In genomic region chr11:116306126-116306982, GRCm38 (mm10) we compare ENCODE assay signal across 8 mouse cellular contexts. TPM values are rescaled to one million over a fixed set of nuclear protein-coding genes. Genes with fewer than 3 reads are reported as not detected.
DNase-seq lines count a peak whose midpoint lies in the region; ATAC-seq and TF ChIP-seq lines count a peak whose summit lies in the region.

No protein-coding gene starts in this region.

- intact Hi-C loops in heart, postnatal 10 days (cut with DNase I), result no loop called here

- H3K27me3 ChIP-seq in ES-Bruce4 (ENCODE audit: control insufficient read depth, insufficient read depth, low read length, poor library complexity, severe bottlenecking), result no peaks in the 10 kb centered on the region
- peaks cover 6% of the 10 kb centered on the region; the same call in 1 of the 2 replicates for H3K27me3 ChIP-seq in forebrain, embryonic 13.5 days
- no peaks in the 10 kb centered on the region for H3K27me3 ChIP-seq in liver, postnatal 0 days (ENCODE audit: insufficient read depth, low read length)
- H3K27me3 ChIP-seq in neural tube, embryonic 14.5 days (ENCODE audit: control insufficient read depth, insufficient read depth, low read length), result no peaks in the 10 kb centered on the region

- peak overlapping the region; percentile 92 for H3K4me2 ChIP-seq in forebrain, embryonic 13.5 days
- peak overlapping the region; percentile 81 for H3K4me2 ChIP-seq in liver, postnatal 0 days (ENCODE audit: low read depth, low read length)
- peak overlapping the region; percentile 85 for H3K4me2 ChIP-seq in neural tube, embryonic 14.5 days (ENCODE audit: low read depth, low read length)

- ATAC-seq in cerebellum, adult (ENCODE audit: insufficient number of reproducible peaks, low FRiP score, low TSS enrichment), result peak; percentile 91
- ATAC-seq in forebrain, embryonic 13.5 days, result peak; percentile 93
- ATAC-seq in liver, postnatal 0 days, result peak; percentile 90
- peak; percentile 91 for ATAC-seq in neural tube, embryonic 14.5 days (ENCODE audit: low read depth)

- H3K27ac ChIP-seq in ES-Bruce4 (ENCODE audit: insufficient read depth, low read length), result peak overlapping the region; percentile 17; the same call in 1 of the 2 replicates
- peak overlapping the region; percentile 10; the same call in 1 of the 2 replicates for H3K27ac ChIP-seq in forebrain, embryonic 13.5 days
- H3K27ac ChIP-seq in liver, postnatal 0 days (ENCODE audit: low read depth), result peak overlapping the region; percentile 49
- peak overlapping the region; percentile 28; the same call in 1 of the 2 replicates for H3K27ac ChIP-seq in neural tube, embryonic 14.5 days (ENCODE audit: low read depth, low read length)

- TF ChIP-seq EP300 in ES-Bruce4 (IDR thresholded peaks at IDR 0.05; ENCODE audit: insufficient read depth, low read depth, low read length), result 0 out of 2 replicates have a peak, but pooled peaks have one; percentile 18
- TF ChIP-seq EP300 in liver, postnatal 0 days (IDR thresholded peaks at IDR 0.05; ENCODE audit: low read depth), result peak; percentile 72; the same call in 1 of the 2 replicates

- 2% methylated on average over 52 of the region's 53 CpGs for WGBS in forebrain, embryonic 13.5 days
- under 1% methylated on average over 53 of the region's 53 CpGs for WGBS in large intestine, adult 2 months
- WGBS in liver, postnatal 0 days (ENCODE audit: insufficient replicate concordance), result under 1% methylated on average over 46 of the region's 53 CpGs
- WGBS in neural tube, embryonic 14.5 days, result 3% methylated on average over 53 of the region's 53 CpGs

- H3K4me1 ChIP-seq in ES-Bruce4 (ENCODE audit: control insufficient read depth, insufficient read depth, low read length), result no peaks in the 10 kb centered on the region
- H3K4me1 ChIP-seq in forebrain, embryonic 13.5 days, result peaks cover 19% of the 10 kb centered on the region
- H3K4me1 ChIP-seq in liver, postnatal 0 days (ENCODE audit: insufficient read depth), result peaks cover 14% of the 10 kb centered on the region
- peaks cover 5% of the 10 kb centered on the region for H3K4me1 ChIP-seq in neural tube, embryonic 14.5 days (ENCODE audit: control insufficient read depth, insufficient read depth, low read length)

- H3K36me3 ChIP-seq in ES-Bruce4 (ENCODE audit: control insufficient read depth, insufficient read depth, low read length, poor library complexity, severe bottlenecking), result no peaks in the 10 kb centered on the region
- peaks cover 40% of the 10 kb centered on the region for H3K36me3 ChIP-seq in forebrain, embryonic 13.5 days (ENCODE audit: poor library complexity, severe bottlenecking)
- peaks cover 26% of the 10 kb centered on the region for H3K36me3 ChIP-seq in liver, postnatal 0 days (replicated peaks; ENCODE audit: insufficient read depth, low read length)
- peaks cover 21% of the 10 kb centered on the region for H3K36me3 ChIP-seq in neural tube, embryonic 14.5 days (ENCODE audit: control insufficient read depth, insufficient read depth, low read length)

- H3K9me3 ChIP-seq in ES-Bruce4 (replicated peaks; ENCODE audit: control insufficient read depth, insufficient read depth, low read length, poor library complexity, severe bottlenecking), result no peaks in the 10 kb centered on the region
- H3K9me3 ChIP-seq in forebrain, embryonic 13.5 days (replicated peaks), result no peaks in the 10 kb centered on the region
- H3K9me3 ChIP-seq in liver, postnatal 0 days (ENCODE audit: low read length), result no peaks in the 10 kb centered on the region
- no peaks in the 10 kb centered on the region for H3K9me3 ChIP-seq in neural tube, embryonic 14.5 days (ENCODE audit: control insufficient read depth, low read length)

- TF ChIP-seq POLR2A in ES-Bruce4 (IDR thresholded peaks at IDR 0.05; ENCODE audit: insufficient read depth, low read length), result no peak

- peak; percentile 95 to 98 for DNase-seq in heart, postnatal 10 days
- DNase-seq in large intestine, adult 2 months (ENCODE audit: low read depth, low spot score), result peak; percentile 79
- peak; percentile 98 for DNase-seq in liver, postnatal 0 days
- DNase-seq in testis, postnatal 10 days (ENCODE audit: low spot score), result peak; percentile 99

- TF ChIP-seq CTCF in ES-Bruce4 (IDR thresholded peaks at IDR 0.05; ENCODE audit: low read depth, low read length), result no peak
- TF ChIP-seq CTCF in liver, postnatal 0 days (IDR thresholded peaks at IDR 0.05; ENCODE audit: low read depth), result no peak

- peak overlapping the region; percentile 80 for H3K4me3 ChIP-seq in ES-Bruce4 (ENCODE audit: low read depth, low read length)
- H3K4me3 ChIP-seq in forebrain, embryonic 13.5 days, result peak overlapping the region; percentile 86
- peak overlapping the region; percentile 77 for H3K4me3 ChIP-seq in liver, postnatal 0 days (ENCODE audit: low read depth, low read length)
- H3K4me3 ChIP-seq in neural tube, embryonic 14.5 days (ENCODE audit: low read depth, low read length), result peak overlapping the region; percentile 49

- H3K9ac ChIP-seq in ES-Bruce4 (ENCODE audit: low read depth, poor library complexity, severe bottlenecking), result peak overlapping the region; percentile 61
- H3K9ac ChIP-seq in forebrain, embryonic 13.5 days, result peak overlapping the region; percentile 85
- peak overlapping the region; percentile 72 for H3K9ac ChIP-seq in liver, postnatal 0 days (replicated peaks)
- peak overlapping the region; percentile 53 for H3K9ac ChIP-seq in neural tube, embryonic 14.5 days (replicated peaks; ENCODE audit: low read depth, low read length)

RNA-seq across cellular contexts. Expression of gene Exoc7, which starts 0.7 kb away (rescaled TPM):
- polyA plus RNA-seq in ES-Bruce4 (2011; ENCODE audit: insufficient read depth, insufficient read length, low read depth, missing spikeins), result 93.3 and 95.2 TPM in 2 replicates
- 88.9 and 89.2 TPM in 2 replicates for polyA plus RNA-seq in forebrain, embryonic 13.5 days (2015; fragmentation: Nextera tagmentation; extraction: Ambion mirVana)
- 10 to 100 TPM; 61.0 to 65.9 TPM for total RNA-seq in heart, postnatal 10 days (2021)
- polyA plus RNA-seq in large intestine, adult 2 months (2012; rRNA removed), result 19.8 and 24.3 TPM in 2 replicates
- 18.1 and 18.4 TPM in 2 replicates for polyA plus RNA-seq in liver, postnatal 0 days (2015; fragmentation: Nextera tagmentation; extraction: Ambion mirVana)
- polyA plus RNA-seq in neural tube, embryonic 14.5 days (2014; fragmentation: Nextera tagmentation; extraction: Ambion mirVana), result 112 and 129 TPM in 2 replicates

RNA-seq across cellular contexts. Expression of gene Galr2, which starts 25.6 kb away (rescaled TPM):
- 0.35 and 0.61 TPM in 2 replicates for polyA plus RNA-seq in ES-Bruce4 (2011; ENCODE audit: insufficient read depth, insufficient read length, low read depth, missing spikeins)
- polyA plus RNA-seq in forebrain, embryonic 13.5 days (2015; fragmentation: Nextera tagmentation; extraction: Ambion mirVana), result 0.09 and 0.16 TPM in 2 replicates
- total RNA-seq in heart, postnatal 10 days (2021), result not detected
- 13.1 and 15.3 TPM in 2 replicates for polyA plus RNA-seq in large intestine, adult 2 months (2012; rRNA removed)
- polyA plus RNA-seq in liver, postnatal 0 days (2015; fragmentation: Nextera tagmentation; extraction: Ambion mirVana), result not detected in 2 replicates
- polyA plus RNA-seq in neural tube, embryonic 14.5 days (2014; fragmentation: Nextera tagmentation; extraction: Ambion mirVana), result 0.22 and 0.46 TPM in 2 replicates

RNA-seq across cellular contexts. Expression of gene Foxj1, which starts 28.8 kb away (rescaled TPM):
- polyA plus RNA-seq in ES-Bruce4 (2011; ENCODE audit: insufficient read depth, insufficient read length, low read depth, missing spikeins), result 11.7 and 12.3 TPM in 2 replicates
- polyA plus RNA-seq in forebrain, embryonic 13.5 days (2015; fragmentation: Nextera tagmentation; extraction: Ambion mirVana), result 8.1 and 10.6 TPM in 2 replicates
- not detected for total RNA-seq in heart, postnatal 10 days (2021)
- 0.07 and 0.21 TPM in 2 replicates for polyA plus RNA-seq in large intestine, adult 2 months (2012; rRNA removed)
- 0.07 and 0.14 TPM in 2 replicates for polyA plus RNA-seq in liver, postnatal 0 days (2015; fragmentation: Nextera tagmentation; extraction: Ambion mirVana)
- polyA plus RNA-seq in neural tube, embryonic 14.5 days (2014; fragmentation: Nextera tagmentation; extraction: Ambion mirVana), result 5.0 and 7.3 TPM in 2 replicates

RNA-seq across cellular contexts. Expression of gene Srp68, which starts 32.3 kb away (rescaled TPM):
- 101 and 107 TPM in 2 replicates for polyA plus RNA-seq in ES-Bruce4 (2011; ENCODE audit: insufficient read depth, insufficient read length, low read depth, missing spikeins)
- polyA plus RNA-seq in forebrain, embryonic 13.5 days (2015; fragmentation: Nextera tagmentation; extraction: Ambion mirVana), result 71.8 and 72.1 TPM in 2 replicates
- 10 to 100 TPM; 58.7 to 59.8 TPM for total RNA-seq in heart, postnatal 10 days (2021)
- 64.2 and 66.9 TPM in 2 replicates for polyA plus RNA-seq in large intestine, adult 2 months (2012; rRNA removed)
- 20.9 and 23.8 TPM in 2 replicates for polyA plus RNA-seq in liver, postnatal 0 days (2015; fragmentation: Nextera tagmentation; extraction: Ambion mirVana)
- 52.0 and 57.2 TPM in 2 replicates for polyA plus RNA-seq in neural tube, embryonic 14.5 days (2014; fragmentation: Nextera tagmentation; extraction: Ambion mirVana)

Comparison
In these comparisons a context has a peak if more than half of its experiments do, and no peak if none do; other contexts are left out.
1. Peak in every context shown above with its lines: DNase-seq, ATAC-seq, H3K4me3 ChIP-seq and H3K27ac ChIP-seq.